Mouse (Mus musculus) bone marrow macrophage, adult 2 months (primary cell): Measurements from ENCODE around the gene Smarcd1. TPM values are rescaled to one million over a fixed set of nuclear protein-coding genes. Genes with fewer than 3 reads are reported as not detected.
A peak's percentile ranks its signal among the peaks of the same experiment; 100 is the strongest.

ENCODE experiments used
- H3K27ac ChIP-seq: 2 replicates; pipeline ENCODE4 v1.5.1; 2012; ENCODE audit warnings: low read depth, low read length; ENCODE audit not compliant: insufficient read depth
- H3K4me1 ChIP-seq: 2 replicates; pipeline ENCODE4 v1.6.1; 2012; ENCODE audit warnings: low read length; ENCODE audit not compliant: control insufficient read depth, insufficient read depth
- H3K4me3 ChIP-seq: 2 replicates; pipeline ENCODE4 v1.5.1; 2012; ENCODE audit warnings: mild to moderate bottlenecking, low read length, moderate library complexity; ENCODE audit not compliant: insufficient read depth
- CTCF ChIP-seq: IDR thresholded peaks from 2 replicates; pipeline ENCODE4 v1.5.1; 2012; ENCODE audit warnings: low read depth, mild to moderate bottlenecking, low read length, moderate library complexity
- POLR2A ChIP-seq: IDR thresholded peaks from 2 replicates; pipeline ENCODE4 v1.6.1; 2012; ENCODE audit warnings: mild to moderate bottlenecking, low read depth, low read length, borderline replicate concordance
- polyA plus RNA-seq: library from polyadenylated mRNA; stranded (reverse); fragments of >200 nt; gene quantifications from 2 replicates; pipeline ENCODE4 v1.2.4, GENCODE M21; 2012; ENCODE audit not compliant: missing spikeins, insufficient read depth, insufficient read length

Smarcd1 gene
- polyA plus RNA-seq, 1 experiment: 19.4 TPM

DNA sequence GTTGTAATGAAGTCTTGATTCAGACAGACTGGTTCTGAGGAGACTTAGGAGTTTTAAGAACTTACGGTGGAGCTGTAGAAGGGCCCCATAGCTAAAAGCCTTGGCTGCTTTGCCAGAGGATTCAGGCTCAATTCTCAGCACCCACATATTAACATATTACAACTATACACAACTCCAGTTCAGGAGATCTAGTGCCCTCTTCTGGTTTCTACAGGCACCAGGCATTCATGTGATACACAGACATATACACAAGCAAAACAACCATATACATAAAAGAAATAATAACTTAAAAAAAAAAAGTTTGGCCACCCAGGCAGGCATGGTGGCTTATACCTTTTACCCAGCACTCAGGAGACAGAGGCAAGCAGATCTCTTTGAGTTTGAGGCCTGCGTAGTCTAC is 34.4 kb upstream of the Smarcd1 start:
- peaks cover 4% of the 10 kb centered on the region; the same call in 1 of the 2 replicates for H3K4me1 ChIP-seq
- no peak overlapping the region for H3K4me3 ChIP-seq
- no peak overlapping the region for H3K27ac ChIP-seq
- no peak for TF ChIP-seq POLR2A
- TF ChIP-seq CTCF: no peak

DNA sequence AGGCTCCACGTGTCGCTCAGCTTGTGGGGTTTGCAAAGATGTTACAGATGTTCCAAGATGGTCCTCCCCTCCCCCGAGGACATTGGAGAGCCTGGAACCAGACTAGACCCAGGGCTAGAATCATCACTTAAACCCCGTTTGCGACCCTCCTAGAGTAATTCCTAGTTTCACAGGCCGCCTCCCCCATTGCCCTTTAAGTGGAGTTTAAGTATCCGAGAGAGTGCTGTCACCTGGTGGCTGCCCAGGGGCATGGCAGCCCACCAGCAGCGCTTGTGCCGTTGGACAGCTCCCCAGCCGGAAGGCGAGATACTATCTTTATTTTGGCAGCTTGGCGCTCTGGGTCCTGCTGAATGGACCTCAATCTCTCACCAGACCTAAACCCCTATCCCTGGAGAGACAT is 33.0 kb upstream of the Smarcd1 start:
- Histone ChIP-seq H3K27ac (no peak overlapping the region), H3K4me1 (peaks cover 4% of the 10 kb centered on the region; the same call in 1 of the 2 replicates), H3K4me3 (no peak overlapping the region)
- TF ChIP-seq CTCF (peak; percentile 99), POLR2A (no peak)

DNA sequence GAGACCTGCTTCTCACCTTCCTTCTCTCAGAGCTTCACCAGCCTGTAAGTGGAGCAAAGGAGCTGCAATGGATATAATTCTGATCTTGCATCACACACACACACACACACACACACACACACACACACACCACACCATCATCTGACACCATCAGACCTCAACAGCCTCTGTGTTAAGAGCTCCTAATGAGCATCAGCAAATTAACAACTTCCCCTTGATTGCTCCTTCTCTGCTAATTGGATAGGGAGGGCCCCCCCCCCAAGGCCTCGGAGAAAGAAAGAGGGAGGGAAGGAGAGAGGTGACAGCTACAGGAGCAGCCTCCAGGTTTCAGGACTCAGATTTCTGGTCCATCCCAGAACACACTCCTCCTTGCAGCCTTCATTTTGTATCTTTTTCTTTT is 32.5 kb upstream of the Smarcd1 start:
- TF ChIP-seq CTCF (no peak), POLR2A (no peak)
- Histone ChIP-seq H3K4me1 (no peaks in the 10 kb centered on the region), H3K27ac (no peak overlapping the region), H3K4me3 (no peak overlapping the region)

DNA sequence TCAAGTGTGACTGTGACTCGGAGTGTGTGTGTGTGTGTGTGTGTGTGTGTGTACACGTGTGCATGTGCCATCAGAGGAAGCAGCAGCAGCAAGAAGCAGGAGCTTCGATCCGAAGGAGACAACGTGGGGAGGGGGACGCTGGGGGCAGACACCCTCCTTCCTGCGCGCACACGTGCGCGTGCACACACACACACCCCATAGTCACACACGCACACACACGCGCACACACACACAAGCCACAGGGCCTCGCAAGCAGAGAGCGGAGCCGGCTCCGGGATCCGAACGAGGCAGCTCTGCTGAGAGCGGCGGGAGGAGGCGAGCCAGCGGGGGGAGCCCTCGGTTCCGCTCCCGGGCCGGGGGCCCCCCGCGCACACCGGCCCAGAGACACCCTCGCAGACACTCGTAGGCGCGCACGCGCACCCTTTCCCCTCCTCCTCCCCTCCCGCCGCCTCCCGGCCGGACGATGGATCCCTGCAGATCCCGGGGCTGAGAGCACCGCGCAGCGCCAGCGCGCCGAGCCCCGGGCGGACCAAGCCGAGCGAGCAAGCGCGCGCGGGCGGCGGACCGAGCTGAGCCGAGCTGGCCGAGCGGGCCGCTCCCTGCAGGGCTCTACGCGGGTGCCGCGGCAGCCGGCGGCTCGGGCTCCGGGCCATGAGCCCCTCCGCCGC is 31.6 kb upstream of the Smarcd1 start, which contains the start of gene Asic1:
TSS of gene Asic1 (plus strand) at position 215 of the 668 bp plus-strand sequence.
- H3K4me3 ChIP-seq: peak within 1 kb of the TSS; percentile 42
- no peaks in the 10 kb centered on the region for H3K4me1 ChIP-seq
- H3K27ac ChIP-seq: no peak within 1 kb of the TSS
- no peak for TF ChIP-seq POLR2A
- no peak for TF ChIP-seq CTCF

DNA sequence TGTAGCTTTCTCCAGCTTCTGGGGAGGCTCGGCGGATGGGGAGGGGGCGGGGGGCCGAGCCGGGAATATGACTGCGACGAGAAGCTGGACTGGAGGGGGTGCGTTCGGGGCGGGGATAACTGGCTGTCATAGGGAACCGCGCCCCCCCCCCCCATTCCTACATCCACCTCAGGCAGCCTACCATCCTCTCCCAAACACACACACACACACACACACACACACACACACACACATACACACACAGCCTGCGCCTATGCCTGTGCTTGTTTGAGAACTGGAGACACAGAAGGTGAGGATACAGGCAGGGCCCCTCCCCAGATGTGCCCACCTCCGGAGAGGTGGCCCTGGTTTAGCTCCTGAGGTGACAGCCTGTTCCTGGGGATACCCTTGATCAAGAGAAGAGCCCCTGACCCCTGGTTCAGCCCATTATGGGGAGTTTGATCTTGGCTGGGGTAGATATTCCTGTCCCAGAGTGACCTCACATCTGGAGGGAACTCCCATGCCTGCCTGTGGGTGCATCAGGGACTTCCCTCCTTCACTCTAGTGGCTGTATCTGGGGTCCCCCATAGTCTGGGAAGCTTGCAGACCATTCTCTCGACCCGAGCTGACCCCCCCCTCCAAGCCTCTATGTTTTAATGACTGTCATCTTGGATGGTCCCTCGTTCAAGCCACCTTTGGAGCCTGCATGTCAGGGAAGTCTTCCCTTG is 30.8 kb upstream of the Smarcd1 start:
- no peak overlapping the region for H3K27ac ChIP-seq
- peak overlapping the region; percentile 42; the same call in 1 of the 2 replicates for H3K4me3 ChIP-seq
- no peak for TF ChIP-seq POLR2A
- no peak for TF ChIP-seq CTCF
- H3K4me1 ChIP-seq: no peaks in the 10 kb centered on the region

DNA sequence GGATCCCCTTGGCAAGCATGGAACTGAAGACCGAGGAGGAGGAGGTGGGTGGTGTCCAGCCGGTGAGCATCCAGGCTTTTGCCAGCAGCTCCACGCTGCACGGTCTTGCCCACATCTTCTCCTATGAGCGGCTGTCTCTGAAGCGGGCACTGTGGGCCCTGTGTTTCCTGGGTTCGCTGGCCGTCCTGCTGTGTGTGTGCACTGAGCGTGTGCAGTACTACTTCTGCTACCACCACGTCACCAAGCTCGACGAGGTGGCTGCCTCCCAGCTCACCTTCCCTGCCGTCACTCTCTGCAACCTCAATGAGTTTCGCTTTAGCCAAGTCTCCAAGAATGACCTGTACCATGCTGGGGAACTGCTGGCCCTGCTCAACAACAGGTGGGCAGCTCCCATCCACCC is 30.1 kb upstream of the Smarcd1 start:
- Histone ChIP-seq H3K27ac (no peak overlapping the region), H3K4me1 (no peaks in the 10 kb centered on the region), H3K4me3 (no peak overlapping the region)
- TF ChIP-seq CTCF: no peak
- no peak for TF ChIP-seq POLR2A

DNA sequence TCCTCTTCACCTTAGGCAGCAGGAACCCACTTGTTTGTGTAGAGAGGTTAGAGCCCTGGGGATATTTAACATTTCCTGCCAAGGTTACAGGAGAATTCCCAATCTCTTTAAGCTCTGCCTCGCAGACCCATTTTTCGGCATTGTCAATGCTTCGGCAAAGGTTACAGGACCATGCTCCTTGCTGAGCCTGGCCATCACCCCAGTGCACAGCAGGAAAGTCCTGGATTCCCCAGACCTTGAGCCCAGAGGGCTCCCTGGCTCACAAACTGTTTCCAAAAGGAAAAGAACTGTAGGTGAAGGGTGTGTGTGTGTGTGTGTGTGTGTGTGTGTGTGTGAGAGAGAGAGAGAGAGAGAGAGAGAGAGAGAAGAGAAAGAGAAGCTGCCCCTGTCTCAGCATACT is 27.1 kb upstream of the Smarcd1 start:
- no peaks in the 10 kb centered on the region for H3K4me1 ChIP-seq
- no peak overlapping the region for H3K27ac ChIP-seq
- no peak overlapping the region for H3K4me3 ChIP-seq
- TF ChIP-seq CTCF: no peak
- TF ChIP-seq POLR2A: no peak

DNA sequence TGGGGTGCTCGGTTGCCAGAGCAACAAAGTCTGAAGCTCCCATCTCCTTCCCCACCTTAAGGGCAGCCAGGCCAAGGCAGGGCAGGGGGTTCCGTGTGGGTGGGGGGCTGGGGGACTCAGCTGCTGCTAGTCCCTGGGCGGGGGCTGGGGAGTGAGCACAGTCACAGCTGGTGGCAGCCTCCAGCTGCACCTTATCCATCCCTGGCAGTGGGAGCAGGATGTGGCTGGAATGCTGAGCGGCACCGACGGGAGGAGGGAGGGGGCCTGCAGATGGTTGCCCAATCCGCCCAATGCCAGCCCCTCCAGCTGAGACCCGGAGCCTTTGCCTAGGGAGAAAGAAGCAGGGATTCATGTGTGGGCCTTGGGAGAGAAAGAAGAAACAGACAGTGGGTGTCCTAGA is 24.8 kb upstream of the Smarcd1 start:
- no peak overlapping the region for H3K4me3 ChIP-seq
- TF ChIP-seq CTCF: no peak
- no peak for TF ChIP-seq POLR2A
- no peaks in the 10 kb centered on the region for H3K4me1 ChIP-seq
- H3K27ac ChIP-seq: no peak overlapping the region

DNA sequence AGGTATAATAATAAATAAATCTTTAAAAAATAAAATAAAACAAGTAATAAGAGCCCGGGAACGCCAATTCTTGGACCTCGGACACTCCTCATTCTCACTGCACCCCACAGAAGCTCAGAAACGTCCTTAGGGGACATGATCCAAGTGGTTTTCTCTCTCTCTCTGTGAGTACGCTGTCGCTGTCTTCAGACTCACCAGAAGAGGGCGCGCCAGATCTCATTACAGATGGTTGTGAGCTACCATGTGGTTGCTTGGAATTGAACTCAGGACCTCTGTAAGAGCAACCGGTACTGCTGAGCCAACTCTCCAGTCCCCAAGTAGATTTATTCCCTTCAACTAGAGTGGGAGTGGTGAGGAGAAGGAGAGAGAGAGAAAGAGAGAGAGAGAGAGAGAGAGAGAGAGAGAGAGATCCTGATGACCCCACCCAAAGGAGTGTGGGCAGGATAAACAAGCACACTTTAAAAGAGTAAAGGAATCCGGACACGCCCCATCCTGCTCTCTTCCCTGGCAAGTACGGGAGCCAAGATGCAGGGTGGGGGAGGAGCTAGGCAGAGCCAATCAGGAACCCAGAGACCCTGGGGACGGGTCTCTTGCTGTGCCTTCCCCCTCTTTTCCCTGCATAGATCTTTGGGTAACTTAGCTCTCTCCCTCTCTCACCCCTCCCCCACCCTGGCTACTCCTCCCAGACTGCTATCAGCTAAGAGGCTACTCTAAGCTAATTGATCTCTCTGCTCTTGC is 23.7 kb upstream of the Smarcd1 start:
- no peak overlapping the region for H3K4me3 ChIP-seq
- no peaks in the 10 kb centered on the region for H3K4me1 ChIP-seq
- TF ChIP-seq POLR2A (no peak), CTCF (peak; percentile 44)
- H3K27ac ChIP-seq: no peak overlapping the region

DNA sequence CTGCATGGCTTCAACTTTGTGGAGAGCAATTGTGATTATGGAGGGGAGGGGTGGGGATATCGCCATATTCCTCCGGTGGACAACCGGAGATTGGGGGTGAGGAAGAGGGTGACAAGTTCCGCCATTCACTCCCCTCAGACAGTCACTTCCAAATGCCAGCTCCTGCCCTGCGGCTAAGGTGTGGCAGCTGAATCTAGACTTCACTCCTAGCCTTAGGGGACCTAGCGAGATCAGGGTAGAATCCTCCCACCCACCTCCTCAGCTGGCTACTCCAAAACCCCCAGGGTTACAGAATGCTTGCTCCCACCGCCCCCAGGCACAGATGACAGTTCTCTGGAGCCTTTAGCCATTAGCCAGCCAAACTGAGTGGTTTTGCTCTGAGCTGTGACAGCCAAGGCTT is 22.9 kb upstream of the Smarcd1 start:
- no peaks in the 10 kb centered on the region for H3K4me1 ChIP-seq
- H3K4me3 ChIP-seq: no peak overlapping the region
- no peak overlapping the region for H3K27ac ChIP-seq
- TF ChIP-seq POLR2A (no peak), CTCF (no peak)
